Mouse (Mus musculus) kidney, adult 2 months (tissue): ENCODE results near the gene Wdfy4.

ENCODE experiments used
- CTCF ChIP-seq: fragments of 200-500 bp; conservative IDR thresholded peaks from 2 replicates; pipeline ENCODE4 v1.5.1; 2011; ENCODE audit warnings: low read depth, mild to moderate bottlenecking, control low read depth, low read length, moderate library complexity, mixed read lengths; ENCODE audit not compliant: insufficient read depth, insufficient read length
- POLR2A ChIP-seq: fragments of 200-500 bp; IDR thresholded peaks from one replicate; pipeline ENCODE4 v1.6.1; 2011; ENCODE audit warnings: low read depth, low read length, control low read depth

DNA sequence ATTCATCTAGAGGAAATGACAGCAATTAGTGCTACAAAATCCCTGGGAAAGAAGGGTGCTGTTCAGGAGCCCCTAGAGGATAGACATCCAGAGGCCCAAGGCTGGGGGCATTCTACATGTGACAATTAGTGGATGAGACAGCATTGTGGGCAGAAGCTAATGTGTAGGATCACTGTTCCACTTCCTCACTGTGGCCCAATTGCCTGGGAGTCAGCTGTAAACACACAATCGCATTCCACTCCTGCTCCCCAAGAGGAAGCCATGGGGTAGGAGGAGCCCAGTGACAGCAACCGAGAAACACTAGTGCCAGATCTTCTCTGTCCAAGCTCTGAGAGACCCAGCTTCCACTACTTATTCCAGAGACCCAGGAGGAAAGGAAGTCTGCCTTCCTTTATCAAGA lies 83.7 kb downstream of the Wdfy4 start:
- TF ChIP-seq POLR2A (no peak), CTCF (no peak)
